In genomic region chr19:47230082-47230481, GRCm38 (mm10) we compare ENCODE assay signal across 23 mouse cellular contexts. TPM values are rescaled to one million over a fixed set of nuclear protein-coding genes. Genes with fewer than 3 reads are reported as not detected.
A peak's percentile ranks its signal among the peaks of the same experiment; 100 is the strongest.
DNase-seq lines count a peak whose midpoint lies in the region; ATAC-seq lines count a peak whose summit lies in the region.
"Had no signal": no experiment of that assay in that cellular context is flagged by ENCODE, and none has a peak within 500 bp of the region (broad histone marks: within the 10 kb centered on the region; RNA-seq: fewer than 3 reads in every experiment).

No protein-coding gene starts in this region.

- no peak overlapping the region for H3K4me2 ChIP-seq in heart, embryonic 11.5 days
- H3K4me2 ChIP-seq in midbrain, embryonic 13.5 days (replicated peaks) = no peak overlapping the region
- H3K4me2 ChIP-seq: embryonic facial prominence, embryonic 15.5 days; hindbrain, embryonic 15.5 days had no signal

- no peak overlapping the region for H3K9ac ChIP-seq in heart, embryonic 11.5 days (ENCODE audit: low read depth, low read length)
- H3K9ac ChIP-seq in midbrain, embryonic 13.5 days (replicated peaks) = no peak overlapping the region
- H3K9ac ChIP-seq: embryonic facial prominence, embryonic 15.5 days; heart, embryonic 13.5 days; hindbrain, embryonic 15.5 days had no signal

- no peak overlapping the region for H3K4me3 ChIP-seq in heart, embryonic 10.5 days
- H3K4me3 ChIP-seq in heart, embryonic 11.5 days (ENCODE audit: low read depth, low read length) = no peak overlapping the region
- no peak overlapping the region for H3K4me3 ChIP-seq in midbrain, embryonic 13.5 days (replicated peaks)
- H3K4me3 ChIP-seq: embryonic facial prominence, embryonic 15.5 days; erythroblast, embryonic 14.5 days; forebrain, embryonic 10.5 days; heart, adult 2 months; heart, embryonic 13.5 days; hindbrain, embryonic 15.5 days had no signal

- H3K4me1 ChIP-seq in heart, embryonic 10.5 days = peaks cover 18% of the 10 kb centered on the region
- peaks cover 12% of the 10 kb centered on the region for H3K4me1 ChIP-seq in heart, embryonic 11.5 days (ENCODE audit: control insufficient read depth, insufficient read depth, low read length)
- H3K4me1 ChIP-seq in midbrain, embryonic 13.5 days (replicated peaks) = peaks cover 17% of the 10 kb centered on the region

- no peak; the same call in 1 of the 2 replicates for ATAC-seq in heart, embryonic 11.5 days (replicated peaks; ENCODE audit: insufficient number of reproducible peaks, low FRiP score, low TSS enrichment)
- ATAC-seq in midbrain, embryonic 13.5 days = no peak
- ATAC-seq: activated CD4-positive, CD25-positive, alpha-beta regulatory T cell, adult 4 months; CD4-positive, CD25-positive, alpha-beta regulatory T cell, adult 4 months; forebrain, embryonic 14.5 days; intestine, postnatal 0 days; Patski had no signal

- H3K27me3 ChIP-seq in heart, embryonic 10.5 days (ENCODE audit: insufficient read depth, poor library complexity, severe bottlenecking) = peaks cover 17% of the 10 kb centered on the region
- H3K27me3 ChIP-seq in heart, embryonic 11.5 days (ENCODE audit: control insufficient read depth, insufficient read depth, low read length) = no peaks in the 10 kb centered on the region
- no peaks in the 10 kb centered on the region; the same call in 1 of the 2 replicates for H3K27me3 ChIP-seq in midbrain, embryonic 13.5 days
- H3K27me3 ChIP-seq: embryonic facial prominence, embryonic 15.5 days; heart, embryonic 13.5 days; hindbrain, embryonic 15.5 days; Patski had no signal

- WGBS in heart, embryonic 10.5 days = 88% methylated on average over 7 of the region's 7 CpGs
- WGBS in heart, embryonic 11.5 days (ENCODE audit: insufficient replicate concordance) = 86% methylated on average over 7 of the region's 7 CpGs
- 90% methylated on average over 7 of the region's 7 CpGs for WGBS in midbrain, embryonic 13.5 days

- DNase-seq in adrenal gland, postnatal 10 days = peak; percentile 33
- no peak for DNase-seq in adrenal gland, postnatal 25 days
- no peak for DNase-seq in heart, embryonic 10.5 days (ENCODE audit: low spot score)
- peak; percentile 84 for DNase-seq in gastrocnemius, postnatal 25 days
- no peak for DNase-seq in spleen, adult 18-20 months
- DNase-seq: adrenal gland, adult 2 months; B cell, adult 2 months; embryo, embryonic 11 days; heart, adult 2 months; heart, postnatal 36 days had no signal

- H3K9me3 ChIP-seq in heart, embryonic 10.5 days = no peaks in the 10 kb centered on the region
- no peaks in the 10 kb centered on the region for H3K9me3 ChIP-seq in heart, embryonic 11.5 days (replicated peaks; ENCODE audit: control insufficient read depth, low read length)
- no peaks in the 10 kb centered on the region for H3K9me3 ChIP-seq in midbrain, embryonic 13.5 days
- H3K9me3 ChIP-seq: embryonic facial prominence, embryonic 15.5 days; forebrain, embryonic 10.5 days; G1E; heart, embryonic 13.5 days; hindbrain, embryonic 15.5 days had no signal

- H3K27ac ChIP-seq in heart, embryonic 10.5 days = 0 out of 2 replicates have a peak overlapping the region, but pooled peaks have one; percentile 72
- no peak overlapping the region for H3K27ac ChIP-seq in heart, embryonic 11.5 days (ENCODE audit: low read depth, low read length)
- H3K27ac ChIP-seq in midbrain, embryonic 13.5 days = no peak overlapping the region
- H3K27ac ChIP-seq: embryonic facial prominence, embryonic 15.5 days; forebrain, embryonic 10.5 days; heart, adult 2 months; heart, embryonic 13.5 days; hindbrain, embryonic 15.5 days had no signal

- H3K36me3 ChIP-seq in heart, embryonic 10.5 days = no peaks in the 10 kb centered on the region
- H3K36me3 ChIP-seq in heart, embryonic 11.5 days (ENCODE audit: control insufficient read depth, insufficient read depth, low read length) = no peaks in the 10 kb centered on the region
- H3K36me3 ChIP-seq in midbrain, embryonic 13.5 days = no peaks in the 10 kb centered on the region
- H3K36me3 ChIP-seq: embryonic facial prominence, embryonic 15.5 days; forebrain, embryonic 10.5 days; G1E; heart, embryonic 13.5 days; hindbrain, embryonic 15.5 days had no signal

RNA-seq across cellular contexts. Expression of gene Neurl1a, which starts 51.5 kb away (rescaled TPM):
- 10 to 100 TPM; 13.6 to 19.4 TPM for total RNA-seq in adrenal gland, postnatal 10 days (2021)
- total RNA-seq in adrenal gland, postnatal 25 days (2021) = 13.0 and 13.9 TPM in 2 replicates
- polyA plus RNA-seq in heart, embryonic 10.5 days (2016; fragmentation: Nextera tagmentation; extraction: Ambion mirVana) = 3.4 and 5.1 TPM in 2 replicates
- 3.0 and 3.2 TPM in 2 replicates for polyA plus RNA-seq in heart, embryonic 11.5 days (2014; fragmentation: Nextera tagmentation; extraction: Ambion mirVana)
- 100 to 1,000 TPM in 1 of 2 experiments, 10 to 100 TPM in 1; 98.2 to 105 TPM for total RNA-seq in gastrocnemius, postnatal 25 days (2021)
- 4.6 and 5.9 TPM in 2 replicates for polyA plus RNA-seq in midbrain, embryonic 13.5 days (2015; fragmentation: Nextera tagmentation; extraction: Ambion mirVana)
- polyA plus RNA-seq: G1E had no signal

Comparison
In these comparisons a context has a peak if more than half of its experiments do, and no peak if none do; other contexts are left out.
1. DNase-seq: peak in adrenal gland, postnatal 10 days (single experiment) and gastrocnemius, postnatal 25 days (single experiment); none in adrenal gland, postnatal 25 days (single experiment), heart, embryonic 10.5 days (single experiment) and spleen, adult 18-20 months (0 of 2).